Mouse (Mus musculus) megakaryocyte, adult 5-6 weeks (primary cell): ENCODE measurements around the gene Mrps5. TPM values are rescaled to one million over a fixed set of nuclear protein-coding genes. Genes with fewer than 3 reads are reported as not detected.

Experiments used
- ATAC-seq: 2 replicates; pipeline ENCODE4 v1.8.0; 2016; ENCODE audit warnings: mild to moderate bottlenecking, inconsistent platforms; ENCODE audit not compliant: poor library complexity, severe bottlenecking
- total RNA-seq, 2 experiments: library from RNA; stranded (forward) in 1 of 2; stranded (reverse) in 1 of 2; fragments of 153-499, 151-499 nt in 1 of 2; fragments of 221-1000, 200-1000 nt in 1 of 2; gene quantifications; 2 replicates each; pipeline versions ENCODE4 v1.2.3 to v1.2.4; 2015 to 2017

Gene Mrps5
- total RNA-seq, 2 experiments from 2014 or later: 15.7 to 42.3 TPM

- no peak for ATAC-seq
Observed at GRCm38 (mm10) chr2:127612288-127612687, 25.3 kb downstream of the Mrps5 start.

GRCm38 (mm10) chr2:127619311-127619710, 32.3 kb downstream of the Mrps5 start:
- no peak for ATAC-seq

- no peak for ATAC-seq
Observed at GRCm38 (mm10) chr2:127622065-127622464, 35.0 kb downstream of the Mrps5 start.

- ATAC-seq: no peak
Observed at GRCm38 (mm10) chr2:127624786-127625185, 37.8 kb downstream of the Mrps5 start.

GRCm38 (mm10) chr2:127625659-127626058, 38.6 kb downstream of the Mrps5 start:
- no peak for ATAC-seq

- no peak for ATAC-seq
Observed at GRCm38 (mm10) chr2:127627354-127627753, 40.3 kb downstream of the Mrps5 start.

- no peak for ATAC-seq
Observed at GRCm38 (mm10) chr2:127627990-127628570, 41.1 kb downstream of the Mrps5 start.

GRCm38 (mm10) chr2:127632601-127633000, 45.6 kb downstream of the Mrps5 start:
- no peak for ATAC-seq

GRCm38 (mm10) chr2:127635581-127635980, 48.6 kb downstream of the Mrps5 start:
- ATAC-seq: no peak

- ATAC-seq: no peak
Observed at GRCm38 (mm10) chr2:127638973-127639372, 52.0 kb downstream of the Mrps5 start.

- ATAC-seq: no peak
Observed at GRCm38 (mm10) chr2:127643728-127644704, 57.0 kb downstream of the Mrps5 start.

- ATAC-seq: no peak
Observed at GRCm38 (mm10) chr2:127646875-127647274, 59.9 kb downstream of the Mrps5 start.

GRCm38 (mm10) chr2:127648145-127648544, 61.1 kb downstream of the Mrps5 start:
- ATAC-seq: no peak

GRCm38 (mm10) chr2:127649921-127650320, 62.9 kb downstream of the Mrps5 start:
- ATAC-seq: no peak

- no peak for ATAC-seq
Observed at GRCm38 (mm10) chr2:127651601-127652000, 64.6 kb downstream of the Mrps5 start.

- ATAC-seq: no peak
Observed at GRCm38 (mm10) chr2:127652335-127652734, 65.3 kb downstream of the Mrps5 start.

- no peak for ATAC-seq
Observed at GRCm38 (mm10) chr2:127652805-127653204, 65.8 kb downstream of the Mrps5 start.

- ATAC-seq: no peak
Observed at GRCm38 (mm10) chr2:127654786-127655185, 67.8 kb downstream of the Mrps5 start.

- ATAC-seq: no peak
Observed at GRCm38 (mm10) chr2:127655419-127655818, 68.4 kb downstream of the Mrps5 start.

GRCm38 (mm10) chr2:127656086-127656720, 69.2 kb downstream of the Mrps5 start, which contains the start of gene Mal:
Mal (minus strand) TSS chr2:127656695.
- ATAC-seq: no peak
